Mouse (Mus musculus) ES-Bruce4 (cell line): ENCODE data around the gene Gpr68.

Source experiments
- CTCF ChIP-seq: IDR thresholded peaks from one replicate; pipeline ENCODE4 v1.8.1; 2011; ENCODE audit warnings: low read depth, low read length
- EP300 ChIP-seq: IDR thresholded peaks from 2 replicates; pipeline ENCODE4 v1.6.1; 2011; ENCODE audit warnings: low read depth, low read length; ENCODE audit not compliant: insufficient read depth
- POLR2A ChIP-seq: IDR thresholded peaks from one replicate; pipeline ENCODE4 v1.8.1; 2011; ENCODE audit warnings: low read length; ENCODE audit not compliant: insufficient read depth

DNA sequence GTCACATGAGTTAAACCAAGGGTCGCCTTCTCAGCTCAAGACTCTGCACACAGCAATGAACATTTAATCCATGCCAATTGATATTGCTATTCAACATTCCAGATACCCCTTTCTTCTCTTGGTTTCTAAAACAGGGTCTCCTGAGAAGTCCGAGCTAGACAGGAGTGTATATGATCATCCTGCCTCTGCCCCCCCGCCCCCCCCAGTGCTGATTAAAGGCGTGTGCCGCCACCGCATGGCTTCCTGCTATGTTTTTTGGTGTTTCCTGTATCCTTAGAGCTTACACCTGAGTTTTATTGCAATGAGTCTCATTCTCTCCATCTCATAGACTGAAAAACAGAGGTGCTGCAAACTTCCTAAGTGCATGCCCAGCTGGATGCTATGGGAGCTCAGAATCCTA, 6.6 kb downstream of the Gpr68 start:
- TF ChIP-seq EP300 (no peak), CTCF (no peak), POLR2A (no peak)
